Mouse (Mus musculus) cerebellum, adult 8-10 months (tissue): Measurements from ENCODE around the gene Olfr810.

Source experiments
- DNase-seq: peaks from one replicate; pipeline ENCODE4 v3.0.0; 2022

Olfr810 gene

DNA sequence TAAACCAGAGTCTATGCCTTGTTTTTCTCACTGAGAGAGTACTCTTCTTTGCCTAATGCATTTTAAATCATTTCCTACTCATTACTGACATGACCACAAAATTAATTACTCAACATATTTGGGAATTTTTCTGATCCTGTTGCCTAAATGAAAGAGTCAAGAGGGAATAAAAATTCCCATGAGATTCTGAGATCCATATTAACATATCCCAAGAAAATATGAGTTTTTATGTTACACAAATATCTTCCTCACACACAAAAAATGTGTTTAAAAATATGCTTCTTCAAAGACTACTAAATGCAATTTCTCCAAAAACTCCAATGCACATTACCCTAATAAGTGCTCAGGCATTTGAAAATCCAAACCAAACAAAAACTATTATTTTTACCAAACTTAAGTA lies at the start of gene Olfr810:
Gene Olfr810 (minus strand): TSS at position 101 of the 400 bp plus-strand sequence.
- no peak for DNase-seq

- no peak for DNase-seq
Observed at GRCm38 (mm10) chr10:129804296-129804695, 9.6 kb upstream of the Olfr810 start, which contains the start of gene Olfr811. Gene Olfr811, minus strand, starts transcription at chr10:129804396.

DNA sequence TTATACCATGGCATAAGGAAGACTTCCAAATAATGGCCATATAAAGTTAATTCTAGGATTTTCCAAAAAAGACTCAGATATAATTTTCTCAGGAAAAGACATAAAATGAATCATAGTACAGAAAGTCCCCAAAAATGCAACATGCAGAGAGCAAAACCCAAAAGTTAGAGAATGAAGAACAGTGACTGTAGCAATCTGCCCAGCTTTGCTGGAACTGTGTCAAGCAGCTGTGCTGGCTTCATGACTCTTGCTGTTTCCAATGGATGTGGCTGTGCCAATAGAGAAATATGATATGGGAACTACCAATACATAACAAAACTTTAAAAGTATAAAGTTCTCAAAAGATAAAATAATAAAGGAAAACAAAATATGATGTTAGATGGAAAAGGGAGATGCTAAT lies 16.6 kb downstream of the Olfr810 start:
- DNase-seq, result no peak

GRCm38 (mm10) chr10:129774338-129774737 lies 20.4 kb downstream of the Olfr810 start, which contains the start of gene Olfr809:
Gene Olfr809, plus strand, starts transcription at chr10:129774638.
- no peak for DNase-seq

DNA sequence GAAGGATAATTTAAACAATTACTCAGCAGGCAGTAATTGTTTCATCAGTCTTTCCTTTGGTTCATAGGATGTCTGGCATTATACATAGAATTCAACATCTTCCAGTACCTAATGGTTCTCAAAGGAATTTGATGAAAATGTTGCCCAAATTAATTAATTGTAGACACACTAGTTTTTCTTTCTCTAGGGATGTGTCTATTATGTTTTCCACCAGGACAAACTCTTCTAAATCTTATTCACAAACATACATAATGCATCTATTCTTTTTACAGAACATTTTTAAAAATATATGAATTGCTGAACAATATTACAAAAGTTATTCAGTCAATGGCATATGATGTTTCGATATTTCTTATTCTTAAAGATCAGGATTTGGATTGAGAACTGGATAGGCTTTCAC lies 29.5 kb downstream of the Olfr810 start, which contains the start of gene Olfr808:
Gene Olfr808 (plus strand): TSS at position 301 of the 400 bp plus-strand sequence.
- no peak for DNase-seq

DNA sequence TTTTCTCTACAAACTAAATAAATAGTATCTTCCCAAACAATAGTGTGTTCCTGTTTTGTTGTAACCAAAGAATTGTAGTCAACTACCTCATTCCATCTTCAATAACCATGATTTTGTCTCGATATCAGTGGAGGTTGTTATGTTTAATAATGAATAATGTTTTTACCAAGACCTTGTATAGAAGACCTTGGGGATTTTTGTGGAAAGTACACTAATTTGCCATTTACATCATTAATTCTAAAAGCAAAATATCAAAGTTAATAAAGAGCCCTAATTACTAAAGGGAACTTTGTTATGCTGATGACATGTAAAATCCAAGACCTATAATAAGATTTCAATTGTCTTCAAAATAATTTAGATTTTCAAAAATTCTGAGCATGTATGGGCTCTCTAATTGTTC lies 37.0 kb downstream of the Olfr810 start, which contains the start of gene Olfr807:
Gene Olfr807 (minus strand): TSS at position 101 of the 400 bp plus-strand sequence.
- no peak for DNase-seq

- DNase-seq, result no peak
Observed at GRCm38 (mm10) chr10:129741821-129742220, 52.9 kb downstream of the Olfr810 start, which contains the start of gene Olfr806. Gene Olfr806, minus strand, starts transcription at chr10:129741921.
